Mouse (Mus musculus): ENCODE data around the gene Nckipsd.

Nckipsd gene

GRCm38 (mm10) chr9:108815557-108815956 lies 7.4 kb downstream of the Nckipsd start:
- Histone ChIP-seq H3K27me3 (ENCODE audit: control insufficient read depth, insufficient read depth, low read length, poor library complexity, severe bottlenecking) (no peaks in the 10 kb centered on the region), H3K36me3 (ENCODE audit: control insufficient read depth, insufficient read depth, low read length, poor library complexity, severe bottlenecking) (peaks cover 3% of the 10 kb centered on the region; the same call in 1 of the 2 replicates)
- no peak for DNase-seq (ENCODE audit: low read depth, low spot score)

GRCm38 (mm10) chr9:108819495-108819894 lies 11.3 kb downstream of the Nckipsd start:
- Histone ChIP-seq H3K27me3 (ENCODE audit: control insufficient read depth, insufficient read depth, low read length, poor library complexity, severe bottlenecking) (no peaks in the 10 kb centered on the region), H3K36me3 (ENCODE audit: control insufficient read depth, insufficient read depth, low read length, poor library complexity, severe bottlenecking) (no peaks in the 10 kb centered on the region; the same call in 1 of the 2 replicates)
- DNase-seq (ENCODE audit: low read depth, low spot score): peak; percentile 62

GRCm38 (mm10) chr9:108820077-108820476 lies 11.9 kb downstream of the Nckipsd start:
- H3K27me3 ChIP-seq (ENCODE audit: control insufficient read depth, insufficient read depth, low read length, poor library complexity, severe bottlenecking): no peaks in the 10 kb centered on the region
- DNase-seq (ENCODE audit: low read depth, low spot score): no peak
- H3K36me3 ChIP-seq (ENCODE audit: control insufficient read depth, insufficient read depth, low read length, poor library complexity, severe bottlenecking): no peaks in the 10 kb centered on the region; the same call in 1 of the 2 replicates

GRCm38 (mm10) chr9:108824144-108824685 lies 16.0 kb downstream of the Nckipsd start:
- DNase-seq (ENCODE audit: low read depth, low spot score): no peak
- Histone ChIP-seq H3K36me3 (ENCODE audit: control insufficient read depth, insufficient read depth, low read length, poor library complexity, severe bottlenecking) (no peaks in the 10 kb centered on the region), H3K27me3 (ENCODE audit: control insufficient read depth, insufficient read depth, low read length, poor library complexity, severe bottlenecking) (no peaks in the 10 kb centered on the region; the same call in none of the 2 replicates)

GRCm38 (mm10) chr9:108824755-108825413 lies 16.7 kb downstream of the Nckipsd start:
- Histone ChIP-seq H3K27me3 (ENCODE audit: control insufficient read depth, insufficient read depth, low read length, poor library complexity, severe bottlenecking) (no peaks in the 10 kb centered on the region; the same call in none of the 2 replicates), H3K36me3 (ENCODE audit: control insufficient read depth, insufficient read depth, low read length, poor library complexity, severe bottlenecking) (no peaks in the 10 kb centered on the region)
- no peak for DNase-seq (ENCODE audit: low read depth, low spot score)

- DNase-seq (ENCODE audit: low read depth, low spot score): peak; percentile 39
- H3K36me3 ChIP-seq (ENCODE audit: control insufficient read depth, insufficient read depth, low read length, poor library complexity, severe bottlenecking): no peaks in the 10 kb centered on the region
- no peaks in the 10 kb centered on the region; the same call in none of the 2 replicates for H3K27me3 ChIP-seq (ENCODE audit: control insufficient read depth, insufficient read depth, low read length, poor library complexity, severe bottlenecking)
Observed at GRCm38 (mm10) chr9:108825820-108826699, 17.9 kb downstream of the Nckipsd start, which contains the start of gene Celsr3. TSS of gene Celsr3 (plus strand) at chr9:108826320.

GRCm38 (mm10) chr9:108826700-108827340 lies 18.7 kb downstream of the Nckipsd start:
- no peaks in the 10 kb centered on the region; the same call in none of the 2 replicates for H3K27me3 ChIP-seq (ENCODE audit: control insufficient read depth, insufficient read depth, low read length, poor library complexity, severe bottlenecking)
- H3K36me3 ChIP-seq (ENCODE audit: control insufficient read depth, insufficient read depth, low read length, poor library complexity, severe bottlenecking): no peaks in the 10 kb centered on the region
- DNase-seq (ENCODE audit: low read depth, low spot score): peak; percentile 78

GRCm38 (mm10) chr9:108827454-108827853 lies 19.3 kb downstream of the Nckipsd start:
- peak; percentile 22 for DNase-seq (ENCODE audit: low read depth, low spot score)
- Histone ChIP-seq H3K27me3 (ENCODE audit: control insufficient read depth, insufficient read depth, low read length, poor library complexity, severe bottlenecking) (no peaks in the 10 kb centered on the region; the same call in none of the 2 replicates), H3K36me3 (ENCODE audit: control insufficient read depth, insufficient read depth, low read length, poor library complexity, severe bottlenecking) (no peaks in the 10 kb centered on the region)

- Histone ChIP-seq H3K27me3 (ENCODE audit: control insufficient read depth, insufficient read depth, low read length, poor library complexity, severe bottlenecking) (no peaks in the 10 kb centered on the region; the same call in none of the 2 replicates), H3K36me3 (ENCODE audit: control insufficient read depth, insufficient read depth, low read length, poor library complexity, severe bottlenecking) (no peaks in the 10 kb centered on the region)
Observed at GRCm38 (mm10) chr9:108827906-108828305, 19.7 kb downstream of the Nckipsd start.

GRCm38 (mm10) chr9:108831637-108832036 lies 23.5 kb downstream of the Nckipsd start:
- DNase-seq (ENCODE audit: low read depth, low spot score): peak; percentile 26
- H3K27me3 ChIP-seq (ENCODE audit: control insufficient read depth, insufficient read depth, low read length, poor library complexity, severe bottlenecking): no peaks in the 10 kb centered on the region; the same call in 1 of the 2 replicates
- H3K36me3 ChIP-seq (ENCODE audit: control insufficient read depth, insufficient read depth, low read length, poor library complexity, severe bottlenecking): no peaks in the 10 kb centered on the region

More at GRCm38 (mm10) chr9:108827906-108828305, 19.7 kb downstream of the Nckipsd start:
- no peak for DNase-seq (ENCODE audit: low read depth, low spot score)

GRCm38 (mm10) chr9:108832390-108833108 lies 24.4 kb downstream of the Nckipsd start:
- DNase-seq (ENCODE audit: low read depth, low spot score): peak; percentile 88
- Histone ChIP-seq H3K27me3 (ENCODE audit: control insufficient read depth, insufficient read depth, low read length, poor library complexity, severe bottlenecking) (no peaks in the 10 kb centered on the region), H3K36me3 (ENCODE audit: control insufficient read depth, insufficient read depth, low read length, poor library complexity, severe bottlenecking) (no peaks in the 10 kb centered on the region)

GRCm38 (mm10) chr9:108842989-108843388 lies 34.8 kb downstream of the Nckipsd start:
- no peaks in the 10 kb centered on the region; the same call in 1 of the 2 replicates for H3K27me3 ChIP-seq (ENCODE audit: control insufficient read depth, insufficient read depth, low read length, poor library complexity, severe bottlenecking)
- DNase-seq (ENCODE audit: low read depth, low spot score): no peak
- no peaks in the 10 kb centered on the region for H3K36me3 ChIP-seq (ENCODE audit: control insufficient read depth, insufficient read depth, low read length, poor library complexity, severe bottlenecking)

- no peak for DNase-seq (ENCODE audit: low read depth, low spot score)
- H3K27me3 ChIP-seq (ENCODE audit: control insufficient read depth, insufficient read depth, low read length, poor library complexity, severe bottlenecking): no peaks in the 10 kb centered on the region; the same call in 1 of the 2 replicates
- H3K36me3 ChIP-seq (ENCODE audit: control insufficient read depth, insufficient read depth, low read length, poor library complexity, severe bottlenecking): no peaks in the 10 kb centered on the region
Observed at GRCm38 (mm10) chr9:108845390-108845789, 37.2 kb downstream of the Nckipsd start.

- Histone ChIP-seq H3K36me3 (ENCODE audit: control insufficient read depth, insufficient read depth, low read length, poor library complexity, severe bottlenecking) (no peaks in the 10 kb centered on the region), H3K27me3 (ENCODE audit: control insufficient read depth, insufficient read depth, low read length, poor library complexity, severe bottlenecking) (no peaks in the 10 kb centered on the region; the same call in 1 of the 2 replicates)
- no peak for DNase-seq (ENCODE audit: low read depth, low spot score)
Observed at GRCm38 (mm10) chr9:108847374-108847773, 39.2 kb downstream of the Nckipsd start.
